Mouse (Mus musculus) liver, embryonic 14.5 days (tissue): ENCODE measurements around the gene Cog7. TPM values are rescaled to one million over a fixed set of nuclear protein-coding genes. Genes with fewer than 3 reads are reported as not detected.

ENCODE experiments used
- ATAC-seq: fragments of 200-750 bp; cut with Nextera tagmentation; 2 replicates; pipeline ENCODE4 v1.8.0; 2017; ENCODE audit warnings: moderate number of reproducible peaks, mild to moderate bottlenecking, moderate library complexity; ENCODE audit not compliant: insufficient read depth
- DNase-seq, 3 experiments: peaks; one replicate each; pipeline ENCODE4 v3.0.0-alpha.2; 2012 to 2013; ENCODE audit warnings: low read depth in 3 of 3, low spot score in 3 of 3
- H3K27ac ChIP-seq: fragments of 300-500 bp; sonication (generic); 2 replicates; pipeline ENCODE4 v1.5.1; 2014; ENCODE audit warnings: moderate library complexity, mild to moderate bottlenecking, control low read depth, inconsistent platforms
- H3K27me3 ChIP-seq: fragments of 300-500 bp; sonication (generic); 2 replicates; pipeline ENCODE4 v1.6.1; 2014; ENCODE audit warnings: mild to moderate bottlenecking, low read length, moderate library complexity; ENCODE audit not compliant: control insufficient read depth, insufficient read depth
- H3K36me3 ChIP-seq: fragments of 300-500 bp; sonication (generic); replicated peaks from 2 replicates; pipeline ENCODE4 v1.6.1; 2014; ENCODE audit warnings: low read depth; ENCODE audit not compliant: control insufficient read depth, insufficient read depth
- H3K4me1 ChIP-seq, 2 experiments: fragments of 200-500 bp in 1 of 2; fragments of 300-500 bp in 1 of 2; sonication (generic) in 1 of 2; replicated peaks; 2 replicates each; pipeline ENCODE4 v1.6.1; 2012 to 2014; ENCODE audit warnings: antibody characterized with exemption in 1 of 2, inconsistent platforms in 1 of 2, low read length in 1 of 2; ENCODE audit not compliant: control insufficient read depth in 2 of 2, insufficient read depth in 2 of 2
- H3K4me2 ChIP-seq: fragments of 300-500 bp; sonication (generic); 2 replicates; pipeline ENCODE4 v1.6.1; 2014; ENCODE audit warnings: low read depth, mild to moderate bottlenecking, control low read depth, moderate library complexity
- H3K4me3 ChIP-seq, 2 experiments: fragments of 200-500 bp in 1 of 2; fragments of 300-500 bp in 1 of 2; sonication (generic) in 1 of 2; 2 replicates each; pipeline ENCODE4 v1.5.1; 2012 to 2014; ENCODE audit warnings: low read depth in 2 of 2, low read length in 2 of 2, mild to moderate bottlenecking in 2 of 2, control low read depth in 1 of 2, inconsistent platforms in 1 of 2, moderate library complexity in 1 of 2; ENCODE audit not compliant: insufficient read depth in 1 of 2
- H3K9ac ChIP-seq: fragments of 300-500 bp; sonication (generic); replicated peaks from 2 replicates; pipeline ENCODE4 v1.6.1; 2014; ENCODE audit warnings: mild to moderate bottlenecking, control low read depth, moderate library complexity
- H3K9me3 ChIP-seq: fragments of 300-500 bp; sonication (generic); 2 replicates; pipeline ENCODE4 v1.6.1; 2016; ENCODE audit warnings: low read length, mixed read lengths; ENCODE audit not compliant: control insufficient read depth
- CTCF ChIP-seq: IDR thresholded peaks from 2 replicates; pipeline ENCODE4 v1.5.1; 2016; ENCODE audit warnings: antibody characterized with exemption, low read depth, control low read depth
- EP300 ChIP-seq: IDR thresholded peaks from 2 replicates; pipeline ENCODE4 v1.6.1; 2016; ENCODE audit warnings: antibody characterized with exemption, low read depth
- WGBS: fragments of 180-500 bp; shearing (Covaris S2); extraction: QIAGEN DNeasy Blood & Tissue Kit; methylation state at CpG from one replicate; pipeline ENCODE4 v1.1.7; 2014; ENCODE audit not compliant: insufficient replicate concordance; 5-methylcytosine and 5-hydroxymethylcytosine counted together
- polyA plus RNA-seq, 2 experiments: library from polyadenylated mRNA; depleted of rRNA in 1 of 2; stranded (reverse) in 1 of 2; unstranded in 1 of 2; fragments of >200 nt; fragmentation: Nextera tagmentation in 1 of 2; extraction: Ambion mirVana in 1 of 2; gene quantifications; 2 replicates each; pipeline versions ENCODE4 v1.2.1 to v1.2.3; 2012 to 2014

Gene Cog7
- polyA plus RNA-seq, 2 experiments = 4.7 to 7.2 TPM

DNA sequence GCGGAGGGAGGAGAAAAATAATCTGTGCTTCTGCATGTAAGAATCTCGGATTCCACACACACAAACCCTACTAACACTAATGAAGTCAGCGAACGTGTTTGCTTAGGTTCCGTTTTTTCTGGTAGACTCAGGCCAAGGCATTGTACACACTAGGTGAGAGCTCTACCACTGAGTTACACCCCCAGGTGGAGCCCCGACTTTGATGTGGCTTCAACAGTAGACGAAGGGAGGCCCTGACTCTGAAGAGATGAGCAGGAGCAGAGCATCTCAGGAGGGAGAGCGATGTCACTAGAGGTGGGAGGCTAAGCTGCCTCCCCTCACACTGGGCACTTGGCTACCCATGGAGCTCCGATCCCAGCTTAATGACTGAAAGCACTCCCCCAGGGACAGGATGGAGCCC, 12.7 kb downstream of the Cog7 start:
- WGBS = 77% methylated on average over 9 of the region's 9 CpGs

DNA sequence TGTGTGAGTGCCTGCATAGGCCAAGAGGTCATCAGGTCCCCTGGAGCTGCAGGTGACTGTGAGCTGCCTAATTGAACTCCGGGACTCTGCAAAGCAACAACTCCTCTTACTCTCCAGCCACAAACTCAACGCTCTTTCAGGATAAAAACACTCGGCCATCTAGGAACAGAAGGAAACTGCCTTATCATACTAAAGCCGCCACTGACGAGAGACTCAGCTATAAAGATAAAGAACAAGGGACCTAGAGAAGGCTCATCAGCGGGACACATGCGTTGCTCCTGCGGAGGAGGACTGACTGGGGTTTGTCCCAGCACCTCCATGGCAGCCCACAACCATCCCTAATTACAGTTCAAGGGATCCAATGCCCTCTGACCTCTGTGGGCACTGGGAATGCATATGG, 13.3 kb downstream of the Cog7 start:
- Histone ChIP-seq H3K36me3 (peaks cover 5% of the 10 kb centered on the region; the same call in 1 of the 2 replicates), H3K4me3 (no peak overlapping the region), H3K9me3 (no peaks in the 10 kb centered on the region), H3K27ac (no peak overlapping the region), H3K4me1 (peaks cover 9 to 18% of the 10 kb centered on the region in 2 experiments; a peak in 3 of 4 replicates), H3K9ac (no peak overlapping the region), H3K27me3 (no peaks in the 10 kb centered on the region), H3K4me2 (no peak overlapping the region)
- peak; percentile 19 to 25 (median 23) for DNase-seq
- TF ChIP-seq EP300 = peak; percentile 56
- no peak for TF ChIP-seq CTCF
- 19% methylated on average over 8 of the region's 8 CpGs for WGBS
- peak; percentile 77 for ATAC-seq

More for the DNA sequence above, 12.7 kb downstream of the Cog7 start:
- Histone ChIP-seq H3K27ac (no peak overlapping the region), H3K9ac (no peak overlapping the region), H3K27me3 (no peaks in the 10 kb centered on the region), H3K4me1 (peaks cover 9 to 18% of the 10 kb centered on the region in 2 experiments; a peak in 3 of 4 replicates), H3K4me3 (no peak overlapping the region), H3K36me3 (peaks cover 5% of the 10 kb centered on the region; the same call in 1 of the 2 replicates), H3K4me2 (no peak overlapping the region), H3K9me3 (no peaks in the 10 kb centered on the region)
- DNase-seq = no peak
- TF ChIP-seq CTCF (no peak), EP300 (no peak)
- ATAC-seq = no peak

DNA sequence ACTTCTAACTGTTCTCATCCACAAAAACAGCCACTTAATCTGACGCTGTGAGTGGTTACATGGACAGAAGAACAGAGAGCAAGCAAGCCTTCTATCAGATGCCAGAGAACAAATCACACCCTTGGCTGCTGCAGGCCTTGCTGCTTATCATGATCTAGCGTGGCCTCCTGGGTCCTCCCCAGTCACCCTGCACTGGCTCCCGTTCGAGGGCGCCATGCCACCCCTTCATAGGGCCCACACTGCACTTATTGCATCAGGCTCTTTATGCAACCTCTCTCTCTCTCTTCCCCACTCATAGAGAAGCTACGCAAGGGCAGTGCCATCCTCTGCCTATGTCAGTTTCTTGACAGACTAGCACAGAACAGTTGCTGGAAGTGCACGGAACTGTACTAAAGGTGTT, 15.3 kb downstream of the Cog7 start:
- no peaks in the 10 kb centered on the region for H3K27me3 ChIP-seq
- ATAC-seq (no peak), DNase-seq (no peak)
- H3K27ac ChIP-seq = no peak overlapping the region
- H3K4me3 ChIP-seq = no peak overlapping the region
- peaks cover 9% of the 10 kb centered on the region for H3K36me3 ChIP-seq
- H3K9ac ChIP-seq = no peak overlapping the region
- H3K9me3 ChIP-seq = no peaks in the 10 kb centered on the region
- 47% methylated on average over 7 of the region's 7 CpGs for WGBS
- no peak for TF ChIP-seq EP300
- no peak for TF ChIP-seq CTCF
- H3K4me1 ChIP-seq = peaks cover 9 to 18% of the 10 kb centered on the region in 2 experiments; a peak in 3 of 4 replicates
- H3K4me2 ChIP-seq = no peak overlapping the region

GRCm38 (mm10) chr7:121963883-121964398, 17.6 kb downstream of the Cog7 start:
- WGBS = 60% methylated on average over 6 of the region's 6 CpGs
- DNase-seq = no peak
- ATAC-seq = no peak

DNA sequence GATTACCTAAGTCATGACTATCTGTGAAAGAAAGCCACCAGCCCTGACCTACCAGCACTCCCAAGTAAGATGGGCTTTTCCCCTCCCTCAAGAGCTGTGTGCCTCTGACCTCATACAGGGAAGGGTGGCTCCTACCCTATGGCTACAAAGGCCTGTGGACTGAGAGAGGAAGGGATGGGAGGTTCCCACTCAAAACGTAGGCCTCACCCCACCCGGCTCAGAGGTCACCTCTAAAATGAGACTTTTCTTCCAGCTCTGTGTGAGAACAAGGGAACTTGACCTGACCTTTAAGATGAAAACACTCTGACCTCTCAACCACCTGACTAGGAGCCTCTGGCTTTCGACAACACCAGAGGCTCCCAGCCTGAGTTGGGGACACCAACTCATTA, 18.9 kb downstream of the Cog7 start:
- no peak for ATAC-seq
- no peak for DNase-seq
- H3K27ac ChIP-seq = no peak overlapping the region
- no peaks in the 10 kb centered on the region for H3K4me1 ChIP-seq
- no peaks in the 10 kb centered on the region for H3K9me3 ChIP-seq
- no peak overlapping the region for H3K4me3 ChIP-seq
- WGBS = 59% methylated on average over 3 of the region's 3 CpGs
- H3K9ac ChIP-seq = no peak overlapping the region
- no peaks in the 10 kb centered on the region for H3K27me3 ChIP-seq
- H3K36me3 ChIP-seq = peaks cover 4% of the 10 kb centered on the region
- H3K4me2 ChIP-seq = no peak overlapping the region
- TF ChIP-seq CTCF = no peak
- no peak for TF ChIP-seq EP300

More at GRCm38 (mm10) chr7:121963883-121964398, 17.6 kb downstream of the Cog7 start:
- H3K27me3 ChIP-seq = no peaks in the 10 kb centered on the region
- no peak overlapping the region for H3K9ac ChIP-seq
- H3K9me3 ChIP-seq = no peaks in the 10 kb centered on the region
- H3K36me3 ChIP-seq = peaks cover 4% of the 10 kb centered on the region
- no peak overlapping the region for H3K4me3 ChIP-seq
- H3K4me2 ChIP-seq = no peak overlapping the region
- H3K4me1 ChIP-seq = peaks cover 4 to 12% of the 10 kb centered on the region in 2 experiments; a peak in 3 of 4 replicates
- TF ChIP-seq CTCF = peak; percentile 46
- no peak for TF ChIP-seq EP300
- H3K27ac ChIP-seq = no peak overlapping the region
